Mouse (Mus musculus) bone marrow macrophage, adult 2 months (primary cell): ENCODE measurements around the gene Map3k13. TPM values are rescaled to one million over a fixed set of nuclear protein-coding genes. Genes with fewer than 3 reads are reported as not detected.
"Not testable (repeated sequence)": the region's sequence is repeated elsewhere in the genome, so short reads cannot be mapped to it uniquely, and the experiment has no call there.

Experiments used
- H3K27ac ChIP-seq: 2 replicates; pipeline ENCODE4 v1.5.1; 2012; ENCODE audit warnings: low read depth, low read length; ENCODE audit not compliant: insufficient read depth
- H3K4me1 ChIP-seq: 2 replicates; pipeline ENCODE4 v1.6.1; 2012; ENCODE audit warnings: low read length; ENCODE audit not compliant: control insufficient read depth, insufficient read depth
- H3K4me3 ChIP-seq: 2 replicates; pipeline ENCODE4 v1.5.1; 2012; ENCODE audit warnings: mild to moderate bottlenecking, low read length, moderate library complexity; ENCODE audit not compliant: insufficient read depth
- CTCF ChIP-seq: IDR thresholded peaks from 2 replicates; pipeline ENCODE4 v1.5.1; 2012; ENCODE audit warnings: low read depth, mild to moderate bottlenecking, low read length, moderate library complexity
- POLR2A ChIP-seq: IDR thresholded peaks from 2 replicates; pipeline ENCODE4 v1.6.1; 2012; ENCODE audit warnings: mild to moderate bottlenecking, low read depth, low read length, borderline replicate concordance
- polyA plus RNA-seq: library from polyadenylated mRNA; stranded (reverse); fragments of >200 nt; gene quantifications from 2 replicates; pipeline ENCODE4 v1.2.4, GENCODE M21; 2012; ENCODE audit not compliant: missing spikeins, insufficient read depth, insufficient read length

Map3k13 gene
- polyA plus RNA-seq, 1 experiment, result 0.09 TPM

DNA sequence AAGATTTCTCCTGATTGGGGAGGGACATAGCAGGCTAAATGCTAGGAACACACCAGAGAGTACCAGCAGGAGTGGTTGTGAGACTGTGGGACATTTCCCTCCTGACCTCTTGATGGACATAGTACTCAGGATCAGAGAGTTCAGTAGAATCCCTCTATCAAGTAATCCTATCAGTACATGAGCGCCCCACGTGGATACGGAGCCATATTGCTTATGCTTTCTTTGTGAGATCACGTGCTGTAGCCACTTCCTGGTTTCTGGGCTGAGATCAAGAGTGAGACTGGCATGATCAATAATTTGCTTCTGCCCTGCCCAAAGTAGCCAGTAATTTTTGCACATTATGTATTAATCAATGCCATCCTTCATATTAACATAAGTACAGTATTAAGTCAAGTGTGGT is 9.1 kb upstream of the Map3k13 start:
- no peak overlapping the region for H3K4me3 ChIP-seq
- no peak overlapping the region for H3K27ac ChIP-seq
- TF ChIP-seq CTCF (no peak), POLR2A (no peak)
- no peaks in the 10 kb centered on the region for H3K4me1 ChIP-seq

DNA sequence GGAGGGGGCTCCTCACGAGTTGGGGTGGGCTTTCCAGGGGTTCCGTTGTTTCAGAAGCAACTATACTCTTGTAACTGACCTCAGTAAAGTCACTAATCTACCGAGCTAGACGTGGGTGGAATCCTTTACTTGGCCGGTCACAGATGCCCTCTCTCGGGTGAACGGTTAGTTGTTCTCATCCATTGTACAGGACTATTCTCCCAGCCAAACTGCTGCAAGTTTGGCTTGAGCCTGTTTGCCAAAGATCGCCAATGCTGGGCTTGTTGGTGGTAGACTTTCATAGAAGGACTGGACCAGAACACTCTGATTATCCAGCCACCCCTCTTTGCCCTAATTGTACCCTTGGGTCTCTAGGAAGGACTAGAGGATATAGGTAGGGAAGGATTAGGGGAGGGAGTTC is 7.8 kb upstream of the Map3k13 start:
- H3K4me3 ChIP-seq, result no peak overlapping the region
- TF ChIP-seq POLR2A, result no peak
- no peak for TF ChIP-seq CTCF
- no peaks in the 10 kb centered on the region for H3K4me1 ChIP-seq
- no peak overlapping the region for H3K27ac ChIP-seq

GRCm38 (mm10) chr16:21787516-21788353 is 6.4 kb upstream of the Map3k13 start, which contains the start of gene Ehhadh:
TSS of gene Ehhadh (minus strand) at chr16:21787807.
- Histone ChIP-seq H3K4me3 (no peak within 1 kb of the TSS), H3K4me1 (peaks cover under 1% of the 10 kb centered on the region)
- TF ChIP-seq CTCF, result no peak

GRCm38 (mm10) chr16:21788581-21788980 is 5.6 kb upstream of the Map3k13 start:
- no peak for TF ChIP-seq CTCF
- TF ChIP-seq POLR2A, result no peak
- no peak overlapping the region for H3K4me3 ChIP-seq
- H3K27ac ChIP-seq, result no peak overlapping the region
- peaks cover 3% of the 10 kb centered on the region for H3K4me1 ChIP-seq

More at GRCm38 (mm10) chr16:21787516-21788353, 6.4 kb upstream of the Map3k13 start, which contains the start of gene Ehhadh:
- H3K27ac ChIP-seq, result no peak within 1 kb of the TSS

- no peak overlapping the region for H3K4me3 ChIP-seq
- TF ChIP-seq POLR2A (no peak), CTCF (no peak)
- peaks cover 3% of the 10 kb centered on the region for H3K4me1 ChIP-seq
- H3K27ac ChIP-seq, result no peak overlapping the region
These were observed 5.0 kb upstream of the Map3k13 start for GRCm38 (mm10) chr16:21789180-21789579.

DNA sequence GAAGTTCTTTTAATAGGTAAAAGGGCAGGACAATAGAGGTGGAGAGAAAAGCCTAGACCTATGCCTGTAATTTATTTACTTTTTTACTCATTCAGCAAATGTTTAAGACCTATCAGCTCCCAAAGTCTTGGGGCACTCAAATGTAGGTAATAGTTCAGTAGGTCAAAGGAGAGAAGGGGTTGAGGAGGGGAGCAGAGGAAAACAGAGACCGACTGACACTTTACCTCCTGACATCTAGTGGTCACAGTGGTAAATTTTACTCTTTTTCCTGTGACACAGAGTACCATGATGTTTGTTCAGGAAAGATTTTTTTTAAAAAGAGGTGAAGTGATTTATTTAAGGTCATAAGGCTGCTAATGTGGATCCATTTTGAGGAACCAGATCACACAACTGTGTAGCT is 3.7 kb upstream of the Map3k13 start:
- H3K4me1 ChIP-seq, result peaks cover 7% of the 10 kb centered on the region
- TF ChIP-seq CTCF (no peak), POLR2A (no peak)
- no peak overlapping the region for H3K27ac ChIP-seq
- H3K4me3 ChIP-seq, result no peak overlapping the region

- Histone ChIP-seq H3K4me1 (peaks cover 7% of the 10 kb centered on the region), H3K4me3 (no peak overlapping the region), H3K27ac (no peak overlapping the region)
- TF ChIP-seq POLR2A (no peak), CTCF (no peak)
These were observed 2.4 kb upstream of the Map3k13 start for GRCm38 (mm10) chr16:21791779-21792178.

- H3K27ac ChIP-seq, result peak overlapping the region; percentile 74
These were observed 901 bp upstream of the Map3k13 start for GRCm38 (mm10) chr16:21793080-21793810.

GRCm38 (mm10) chr16:21794697-21795045 is 525 bp downstream of the Map3k13 start:
- Histone ChIP-seq H3K4me3 (peak overlapping the region; percentile 78), H3K27ac (0 out of 2 replicates have a peak overlapping the region, but pooled peaks have one; percentile 9), H3K4me1 (peaks cover 7% of the 10 kb centered on the region)
- TF ChIP-seq CTCF (no peak), POLR2A (no peak)

More at GRCm38 (mm10) chr16:21793080-21793810, 901 bp upstream of the Map3k13 start:
- H3K4me1 ChIP-seq, result not testable (repeated sequence)
- H3K4me3 ChIP-seq, result peak overlapping the region; percentile 78

DNA sequence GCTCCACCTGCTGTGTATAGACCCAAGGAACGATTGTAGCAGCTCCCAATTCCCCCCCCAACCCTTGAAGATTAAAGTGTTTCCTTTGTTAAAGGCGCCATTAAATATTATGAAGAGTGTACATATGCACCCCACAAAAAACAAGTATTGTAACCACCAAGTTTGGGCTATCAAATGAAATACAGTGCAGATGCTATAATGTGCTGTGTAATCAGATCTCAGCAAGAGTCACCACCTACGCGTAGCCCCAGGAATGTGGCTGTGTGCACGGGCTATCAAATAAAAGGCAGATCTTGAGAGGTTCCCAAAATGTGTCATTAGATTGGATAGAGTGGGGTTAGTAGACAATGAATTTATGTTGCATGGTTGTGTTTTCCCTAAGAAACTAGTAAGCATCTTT is 925 bp downstream of the Map3k13 start:
- no peak for TF ChIP-seq POLR2A
- no peak for TF ChIP-seq CTCF
- peak overlapping the region; percentile 78; the same call in 1 of the 2 replicates for H3K4me3 ChIP-seq
- no peak overlapping the region for H3K27ac ChIP-seq
- peaks cover 7% of the 10 kb centered on the region for H3K4me1 ChIP-seq
